Mouse (Mus musculus): ENCODE results near the gene Cetn3. TPM values are rescaled to one million over a fixed set of nuclear protein-coding genes. Genes with fewer than 3 reads are reported as not detected.

Gene Cetn3
- polyA plus RNA-seq, 2 experiments = 64.1 to 142 TPM

GRCm38 (mm10) chr13:81754878-81755277 is 28.0 kb upstream of the Cetn3 start:
- no peak overlapping the region for H3K9ac ChIP-seq (replicated peaks)
- H3K4me3 ChIP-seq (ENCODE audit: insufficient read depth in 1 of 2, low read depth in 2 of 2, low read length in 2 of 2) = no peak overlapping the region
- H3K27ac ChIP-seq = no peak overlapping the region
- no peaks in the 10 kb centered on the region for H3K9me3 ChIP-seq (ENCODE audit: control insufficient read depth, low read length)
- ATAC-seq (ENCODE audit: insufficient read depth) (no peak), DNase-seq (ENCODE audit: low read depth in 3 of 3, low spot score in 3 of 3) (no peak)
- H3K4me1 ChIP-seq (replicated peaks; ENCODE audit: control insufficient read depth in 2 of 2, insufficient read depth in 2 of 2, low read length in 1 of 2) = no peaks in the 10 kb centered on the region
- H3K4me2 ChIP-seq (ENCODE audit: low read depth) = no peak overlapping the region
- H3K36me3 ChIP-seq (replicated peaks; ENCODE audit: control insufficient read depth, insufficient read depth, low read depth) = no peaks in the 10 kb centered on the region
- no peaks in the 10 kb centered on the region for H3K27me3 ChIP-seq (ENCODE audit: control insufficient read depth, insufficient read depth, low read length)
- TF ChIP-seq EP300 (IDR thresholded peaks at IDR 0.05; ENCODE audit: low read depth) (no peak), CTCF (IDR thresholded peaks at IDR 0.05; ENCODE audit: low read depth) (no peak)

GRCm38 (mm10) chr13:81755324-81755723 is 27.6 kb upstream of the Cetn3 start:
- no peak for TF ChIP-seq CTCF (IDR thresholded peaks at IDR 0.05; ENCODE audit: low read depth)
- no peak for TF ChIP-seq EP300 (IDR thresholded peaks at IDR 0.05; ENCODE audit: low read depth)
- no peak for DNase-seq (ENCODE audit: low read depth in 3 of 3, low spot score in 3 of 3)
- WGBS (ENCODE audit: insufficient replicate concordance) = 53% methylated on average over 1 of the region's 1 CpGs
- no peaks in the 10 kb centered on the region for H3K4me1 ChIP-seq (replicated peaks; ENCODE audit: control insufficient read depth in 2 of 2, insufficient read depth in 2 of 2, low read length in 1 of 2)
- H3K36me3 ChIP-seq (replicated peaks; ENCODE audit: control insufficient read depth, insufficient read depth, low read depth) = no peaks in the 10 kb centered on the region
- H3K9me3 ChIP-seq (ENCODE audit: control insufficient read depth, low read length) = no peaks in the 10 kb centered on the region
- ATAC-seq (ENCODE audit: insufficient read depth) = no peak
- no peak overlapping the region for H3K4me2 ChIP-seq (ENCODE audit: low read depth)
- no peak overlapping the region for H3K4me3 ChIP-seq (ENCODE audit: insufficient read depth in 1 of 2, low read depth in 2 of 2, low read length in 2 of 2)
- no peak overlapping the region for H3K9ac ChIP-seq (replicated peaks)
- no peaks in the 10 kb centered on the region for H3K27me3 ChIP-seq (ENCODE audit: control insufficient read depth, insufficient read depth, low read length)
- H3K27ac ChIP-seq = no peak overlapping the region

GRCm38 (mm10) chr13:81757058-81757660 is 25.7 kb upstream of the Cetn3 start:
- H3K4me3 ChIP-seq (ENCODE audit: insufficient read depth in 1 of 2, low read depth in 2 of 2, low read length in 2 of 2) = no peak overlapping the region
- WGBS (ENCODE audit: insufficient replicate concordance) = 56% methylated on average over 5 of the region's 5 CpGs
- DNase-seq (ENCODE audit: low read depth in 3 of 3, low spot score in 3 of 3) = no peak

GRCm38 (mm10) chr13:81760379-81760778 is 22.5 kb upstream of the Cetn3 start:
- peak; percentile 52; the same call in 1 of the 2 replicates for ATAC-seq (ENCODE audit: insufficient read depth)
- H3K27ac ChIP-seq = no peak overlapping the region
- H3K4me2 ChIP-seq (ENCODE audit: low read depth) = no peak overlapping the region
- TF ChIP-seq EP300 (IDR thresholded peaks at IDR 0.05; ENCODE audit: low read depth) (no peak), CTCF (IDR thresholded peaks at IDR 0.05; ENCODE audit: low read depth) (peak; percentile 68)
- H3K4me3 ChIP-seq (ENCODE audit: insufficient read depth in 1 of 2, low read depth in 2 of 2, low read length in 2 of 2) = no peak overlapping the region
- DNase-seq (ENCODE audit: low read depth in 3 of 3, low spot score in 3 of 3) = peak in 1 of 3 experiments; percentile 50
- WGBS (ENCODE audit: insufficient replicate concordance) = 37% methylated on average over 3 of the region's 3 CpGs
- H3K4me1 ChIP-seq (replicated peaks; ENCODE audit: control insufficient read depth in 2 of 2, insufficient read depth in 2 of 2, low read length in 1 of 2) = no peaks in the 10 kb centered on the region
- H3K36me3 ChIP-seq (replicated peaks; ENCODE audit: control insufficient read depth, insufficient read depth, low read depth) = no peaks in the 10 kb centered on the region
- H3K9ac ChIP-seq (replicated peaks) = no peak overlapping the region
- H3K9me3 ChIP-seq (ENCODE audit: control insufficient read depth, low read length) = no peaks in the 10 kb centered on the region
- no peaks in the 10 kb centered on the region for H3K27me3 ChIP-seq (ENCODE audit: control insufficient read depth, insufficient read depth, low read length)

More at GRCm38 (mm10) chr13:81757058-81757660, 25.7 kb upstream of the Cetn3 start:
- no peak for ATAC-seq (ENCODE audit: insufficient read depth)
- no peak overlapping the region for H3K27ac ChIP-seq
- H3K9ac ChIP-seq (replicated peaks) = no peak overlapping the region
- TF ChIP-seq EP300 (IDR thresholded peaks at IDR 0.05; ENCODE audit: low read depth) (no peak), CTCF (IDR thresholded peaks at IDR 0.05; ENCODE audit: low read depth) (no peak)
- H3K4me2 ChIP-seq (ENCODE audit: low read depth) = no peak overlapping the region
- H3K4me1 ChIP-seq (replicated peaks; ENCODE audit: control insufficient read depth in 2 of 2, insufficient read depth in 2 of 2, low read length in 1 of 2) = no peaks in the 10 kb centered on the region
- H3K36me3 ChIP-seq (replicated peaks; ENCODE audit: control insufficient read depth, insufficient read depth, low read depth) = no peaks in the 10 kb centered on the region
- no peaks in the 10 kb centered on the region for H3K9me3 ChIP-seq (ENCODE audit: control insufficient read depth, low read length)
- H3K27me3 ChIP-seq (ENCODE audit: control insufficient read depth, insufficient read depth, low read length) = no peaks in the 10 kb centered on the region

GRCm38 (mm10) chr13:81761566-81762186 is 21.2 kb upstream of the Cetn3 start:
- Histone ChIP-seq H3K4me2 (ENCODE audit: low read depth) (no peak overlapping the region), H3K9me3 (ENCODE audit: control insufficient read depth, low read length) (no peaks in the 10 kb centered on the region), H3K4me1 (replicated peaks; ENCODE audit: control insufficient read depth in 2 of 2, insufficient read depth in 2 of 2, low read length in 1 of 2) (no peaks in the 10 kb centered on the region), H3K9ac (replicated peaks) (no peak overlapping the region), H3K27ac (no peak overlapping the region), H3K27me3 (ENCODE audit: control insufficient read depth, insufficient read depth, low read length) (no peaks in the 10 kb centered on the region), H3K4me3 (ENCODE audit: insufficient read depth in 1 of 2, low read depth in 2 of 2, low read length in 2 of 2) (no peak overlapping the region), H3K36me3 (replicated peaks; ENCODE audit: control insufficient read depth, insufficient read depth, low read depth) (no peaks in the 10 kb centered on the region)
- 32% methylated on average over 14 of the region's 14 CpGs for WGBS (ENCODE audit: insufficient replicate concordance)
- TF ChIP-seq CTCF (IDR thresholded peaks at IDR 0.05; ENCODE audit: low read depth) (peak; percentile 64), EP300 (IDR thresholded peaks at IDR 0.05; ENCODE audit: low read depth) (no peak)
- no peak for ATAC-seq (ENCODE audit: insufficient read depth)
- peak in 1 of 3 experiments; percentile 41 for DNase-seq (ENCODE audit: low read depth in 3 of 3, low spot score in 3 of 3)
